Mouse (Mus musculus) hindbrain, embryonic 15.5 days (tissue): Measurements from ENCODE around the gene 4930579F01Rik. TPM values are rescaled to one million over a fixed set of nuclear protein-coding genes. Genes with fewer than 3 reads are reported as not detected.
A peak's percentile ranks its signal among the peaks of the same experiment; 100 is the strongest.
"Not testable (repeated sequence)": the region's sequence is repeated elsewhere in the genome, so short reads cannot be mapped to it uniquely, and the experiment has no call there.

Experiments used
- ATAC-seq: fragments of 200-750 bp; cut with Nextera tagmentation; 2 replicates; pipeline ENCODE4 v1.8.0; 2017; ENCODE audit warnings: low read depth, moderate number of reproducible peaks, moderate TSS enrichment; ENCODE audit not compliant: low FRiP score
- H3K27ac ChIP-seq: fragments of 300-500 bp; sonication (generic); replicated peaks from 2 replicates; pipeline ENCODE4 v1.5.1; 2015; ENCODE audit warnings: mild to moderate bottlenecking, inconsistent platforms
- H3K27me3 ChIP-seq: fragments of 300-500 bp; sonication (generic); 2 replicates; pipeline ENCODE4 v1.6.1; 2015; ENCODE audit warnings: control low read depth, inconsistent platforms
- H3K36me3 ChIP-seq: fragments of 300-500 bp; sonication (generic); 2 replicates; pipeline ENCODE4 v1.6.1; 2015; ENCODE audit warnings: control low read depth, inconsistent platforms
- H3K4me1 ChIP-seq: fragments of 300-500 bp; sonication (generic); replicated peaks from 2 replicates; pipeline ENCODE4 v1.6.1; 2015; ENCODE audit warnings: control low read depth, inconsistent platforms
- H3K4me2 ChIP-seq: fragments of 300-500 bp; sonication (generic); 2 replicates; pipeline ENCODE4 v1.6.1; 2015; ENCODE audit warnings: moderate library complexity, mild to moderate bottlenecking, inconsistent platforms
- H3K4me3 ChIP-seq: fragments of 300-500 bp; sonication (generic); 2 replicates; pipeline ENCODE4 v1.5.1; 2015; ENCODE audit warnings: mild to moderate bottlenecking, inconsistent platforms
- H3K9ac ChIP-seq: fragments of 300-500 bp; sonication (generic); 2 replicates; pipeline ENCODE4 v1.6.1; 2015; ENCODE audit warnings: inconsistent platforms
- H3K9me3 ChIP-seq: fragments of 300-500 bp; sonication (generic); 2 replicates; pipeline ENCODE4 v1.6.1; 2016; ENCODE audit warnings: control low read depth, inconsistent platforms
- WGBS: fragments of 180-500 bp; shearing (Covaris S2); methylation state at CpG from one replicate; pipeline ENCODE4 v1.1.7; 2015; 5-methylcytosine and 5-hydroxymethylcytosine counted together
- polyA plus RNA-seq: library from polyadenylated mRNA; unstranded; fragments of >200 nt; fragmentation: Nextera tagmentation; extraction: Ambion mirVana; gene quantifications from 2 replicates; pipeline ENCODE4 v1.2.1, GENCODE M21; 2015

Gene 4930579F01Rik
- polyA plus RNA-seq, 1 experiment from 2014 or later: 0.09 TPM

- no peaks in the 10 kb centered on the region for H3K9me3 ChIP-seq
- no peaks in the 10 kb centered on the region for H3K36me3 ChIP-seq
- H3K4me2 ChIP-seq: peak overlapping the region; percentile 87
- H3K9ac ChIP-seq: peak overlapping the region; percentile 82
- peak overlapping the region; percentile 100 for H3K27ac ChIP-seq
- H3K27me3 ChIP-seq: no peaks in the 10 kb centered on the region
- H3K4me1 ChIP-seq: peaks cover 8% of the 10 kb centered on the region
- WGBS: 7% methylated on average over 12 of the region's 12 CpGs
- peak overlapping the region; percentile 89 for H3K4me3 ChIP-seq
- ATAC-seq: no peak
Measured at GRCm38 (mm10) chr3:138142733-138143314, 50.8 kb downstream of the 4930579F01Rik start.

- peak overlapping the region; percentile 87 for H3K4me2 ChIP-seq
- H3K4me3 ChIP-seq: peak overlapping the region; percentile 89
- peaks cover 8% of the 10 kb centered on the region for H3K4me1 ChIP-seq
- no peaks in the 10 kb centered on the region for H3K36me3 ChIP-seq
- no peaks in the 10 kb centered on the region for H3K27me3 ChIP-seq
- ATAC-seq: no peak
- no peaks in the 10 kb centered on the region for H3K9me3 ChIP-seq
- H3K27ac ChIP-seq: no peak overlapping the region
- no peak overlapping the region for H3K9ac ChIP-seq
- 65% methylated on average over 4 of the region's 4 CpGs for WGBS
Measured at GRCm38 (mm10) chr3:138142052-138142732, 51.4 kb downstream of the 4930579F01Rik start.

- Histone ChIP-seq H3K27me3 (no peaks in the 10 kb centered on the region), H3K27ac (no peak overlapping the region), H3K9ac (no peak overlapping the region), H3K9me3 (no peaks in the 10 kb centered on the region), H3K4me3 (no peak overlapping the region), H3K36me3 (no peaks in the 10 kb centered on the region), H3K4me1 (peaks cover 7% of the 10 kb centered on the region), H3K4me2 (no peak overlapping the region)
- 95% methylated on average over 6 of the region's 6 CpGs for WGBS
- ATAC-seq: no peak
Measured at GRCm38 (mm10) chr3:138139663-138140062, 54.0 kb downstream of the 4930579F01Rik start.

GRCm38 (mm10) chr3:138138146-138138545, 55.5 kb downstream of the 4930579F01Rik start:
- not testable (repeated sequence) for H3K9ac ChIP-seq, H3K4me2 ChIP-seq, H3K27me3 ChIP-seq, H3K36me3 ChIP-seq, H3K4me3 ChIP-seq, H3K9me3 ChIP-seq, ATAC-seq, H3K27ac ChIP-seq, H3K4me1 ChIP-seq
- 82% methylated on average over 13 of the region's 13 CpGs for WGBS

- 94% methylated on average over 1 of the region's 1 CpGs for WGBS
- no peaks in the 10 kb centered on the region for H3K27me3 ChIP-seq
- no peak for ATAC-seq
Measured at GRCm38 (mm10) chr3:138134528-138134927, 59.1 kb downstream of the 4930579F01Rik start.

GRCm38 (mm10) chr3:138133916-138134315, 59.7 kb downstream of the 4930579F01Rik start:
- no peak overlapping the region for H3K27ac ChIP-seq
- H3K9me3 ChIP-seq: no peaks in the 10 kb centered on the region
- H3K36me3 ChIP-seq: no peaks in the 10 kb centered on the region
- no peaks in the 10 kb centered on the region for H3K4me1 ChIP-seq
- ATAC-seq: no peak
- 88% methylated on average over 11 of the region's 11 CpGs for WGBS
- H3K4me3 ChIP-seq: no peak overlapping the region
- no peaks in the 10 kb centered on the region for H3K27me3 ChIP-seq
- H3K9ac ChIP-seq: no peak overlapping the region
- no peak overlapping the region for H3K4me2 ChIP-seq

More at GRCm38 (mm10) chr3:138134528-138134927, 59.1 kb downstream of the 4930579F01Rik start:
- no peak overlapping the region for H3K9ac ChIP-seq
- H3K9me3 ChIP-seq: no peaks in the 10 kb centered on the region
- H3K36me3 ChIP-seq: no peaks in the 10 kb centered on the region
- H3K27ac ChIP-seq: no peak overlapping the region
- no peak overlapping the region for H3K4me2 ChIP-seq
- H3K4me3 ChIP-seq: no peak overlapping the region
- H3K4me1 ChIP-seq: no peaks in the 10 kb centered on the region

- H3K4me3 ChIP-seq: no peak overlapping the region
- no peaks in the 10 kb centered on the region for H3K27me3 ChIP-seq
- no peak overlapping the region for H3K27ac ChIP-seq
- no peak overlapping the region for H3K9ac ChIP-seq
- 87% methylated on average over 8 of the region's 8 CpGs for WGBS
- H3K4me2 ChIP-seq: no peak overlapping the region
- no peak for ATAC-seq
- H3K36me3 ChIP-seq: no peaks in the 10 kb centered on the region
- no peaks in the 10 kb centered on the region for H3K4me1 ChIP-seq
- H3K9me3 ChIP-seq: no peaks in the 10 kb centered on the region
Measured at GRCm38 (mm10) chr3:138133463-138133862, 60.2 kb downstream of the 4930579F01Rik start.

GRCm38 (mm10) chr3:138131168-138131567, 62.5 kb downstream of the 4930579F01Rik start:
- Histone ChIP-seq H3K9ac (no peak overlapping the region), H3K4me2 (no peak overlapping the region), H3K9me3 (no peaks in the 10 kb centered on the region), H3K27ac (no peak overlapping the region), H3K4me1 (no peaks in the 10 kb centered on the region), H3K36me3 (no peaks in the 10 kb centered on the region), H3K27me3 (no peaks in the 10 kb centered on the region), H3K4me3 (no peak overlapping the region)
- no peak for ATAC-seq
- 60% methylated on average over 9 of the region's 9 CpGs for WGBS

GRCm38 (mm10) chr3:138130692-138131091, 62.9 kb downstream of the 4930579F01Rik start:
- H3K9ac ChIP-seq: no peak overlapping the region
- WGBS: 40% methylated on average over 1 of the region's 1 CpGs
- no peaks in the 10 kb centered on the region for H3K36me3 ChIP-seq
- no peak for ATAC-seq
- no peak overlapping the region for H3K4me3 ChIP-seq
- no peak overlapping the region for H3K27ac ChIP-seq
- H3K9me3 ChIP-seq: no peaks in the 10 kb centered on the region
- no peaks in the 10 kb centered on the region for H3K4me1 ChIP-seq
- H3K4me2 ChIP-seq: no peak overlapping the region
- H3K27me3 ChIP-seq: no peaks in the 10 kb centered on the region

GRCm38 (mm10) chr3:138129110-138129509, 64.5 kb downstream of the 4930579F01Rik start:
- Histone ChIP-seq H3K9ac (no peak overlapping the region), H3K27me3 (no peaks in the 10 kb centered on the region), H3K4me3 (no peak overlapping the region), H3K4me1 (no peaks in the 10 kb centered on the region), H3K9me3 (no peaks in the 10 kb centered on the region), H3K27ac (no peak overlapping the region), H3K4me2 (no peak overlapping the region), H3K36me3 (no peaks in the 10 kb centered on the region)
- ATAC-seq: no peak
- 97% methylated on average over 6 of the region's 6 CpGs for WGBS

GRCm38 (mm10) chr3:138123842-138124241, 69.8 kb downstream of the 4930579F01Rik start:
- H3K4me2 ChIP-seq: no peak overlapping the region
- no peaks in the 10 kb centered on the region for H3K36me3 ChIP-seq
- 94% methylated on average over 10 of the region's 10 CpGs for WGBS
- H3K27ac ChIP-seq: no peak overlapping the region
- H3K4me1 ChIP-seq: no peaks in the 10 kb centered on the region
- no peaks in the 10 kb centered on the region for H3K9me3 ChIP-seq
- no peak overlapping the region for H3K9ac ChIP-seq
- no peak for ATAC-seq
- H3K27me3 ChIP-seq: no peaks in the 10 kb centered on the region
- no peak overlapping the region for H3K4me3 ChIP-seq

GRCm38 (mm10) chr3:138121461-138121860, 72.2 kb downstream of the 4930579F01Rik start:
- ATAC-seq: no peak
- Histone ChIP-seq H3K36me3 (no peaks in the 10 kb centered on the region), H3K4me1 (no peaks in the 10 kb centered on the region), H3K9ac (no peak overlapping the region), H3K4me2 (no peak overlapping the region), H3K9me3 (no peaks in the 10 kb centered on the region), H3K4me3 (no peak overlapping the region), H3K27ac (no peak overlapping the region), H3K27me3 (no peaks in the 10 kb centered on the region)
- 97% methylated on average over 2 of the region's 2 CpGs for WGBS
